Mouse (Mus musculus) limb, embryonic 13.5 days (tissue): ENCODE results near the gene Tdrd1. TPM values are rescaled to one million over a fixed set of nuclear protein-coding genes. Genes with fewer than 3 reads are reported as not detected.

ENCODE experiments used
- ATAC-seq: fragments of 200-750 bp; cut with Nextera tagmentation; 2 replicates; pipeline ENCODE4 v1.8.0; 2017; ENCODE audit warnings: low read depth, moderate number of reproducible peaks, moderate TSS enrichment; ENCODE audit not compliant: low FRiP score
- H3K27ac ChIP-seq: fragments of 300-500 bp; sonication (generic); 2 replicates; pipeline ENCODE4 v1.5.1; 2015; ENCODE audit warnings: inconsistent platforms, mild to moderate bottlenecking, moderate library complexity
- H3K27me3 ChIP-seq: fragments of 300-500 bp; sonication (generic); 2 replicates; pipeline ENCODE4 v1.6.1; 2015; ENCODE audit warnings: mild to moderate bottlenecking, inconsistent platforms
- H3K36me3 ChIP-seq: fragments of 300-500 bp; sonication (generic); 2 replicates; pipeline ENCODE4 v1.6.1; 2015; ENCODE audit warnings: inconsistent platforms, mild to moderate bottlenecking, moderate library complexity
- H3K4me1 ChIP-seq: fragments of 300-500 bp; sonication (generic); 2 replicates; pipeline ENCODE4 v1.6.1; 2015; ENCODE audit warnings: inconsistent platforms
- H3K4me2 ChIP-seq: fragments of 300-500 bp; sonication (generic); replicated peaks from 2 replicates; pipeline ENCODE4 v1.6.1; 2015; ENCODE audit warnings: inconsistent platforms, mild to moderate bottlenecking, moderate library complexity
- H3K4me3 ChIP-seq: fragments of 300-500 bp; sonication (generic); 2 replicates; pipeline ENCODE4 v1.5.1; 2015; ENCODE audit warnings: moderate library complexity, mild to moderate bottlenecking, inconsistent platforms
- H3K9ac ChIP-seq: fragments of 300-500 bp; sonication (generic); 2 replicates; pipeline ENCODE4 v1.6.1; 2015; ENCODE audit warnings: mild to moderate bottlenecking, inconsistent platforms
- H3K9me3 ChIP-seq: fragments of 300-500 bp; sonication (generic); 2 replicates; pipeline ENCODE4 v1.6.1; 2016; ENCODE audit warnings: inconsistent platforms
- WGBS: fragments of 180-500 bp; shearing (Covaris S2); methylation state at CpG from one replicate; pipeline ENCODE4 v1.1.7; 2015; 5-methylcytosine and 5-hydroxymethylcytosine counted together
- polyA plus RNA-seq: library from polyadenylated mRNA; unstranded; fragments of >200 nt; fragmentation: Nextera tagmentation; extraction: Ambion mirVana; gene quantifications from 2 replicates; pipeline ENCODE4 v1.2.1, GENCODE M21; 2015

Gene Tdrd1
- polyA plus RNA-seq, 1 experiment from 2014 or later: 2.2 TPM

- H3K4me1 ChIP-seq: peaks cover 13% of the 10 kb centered on the region
- peaks cover 70% of the 10 kb centered on the region for H3K36me3 ChIP-seq
- no peak overlapping the region for H3K4me3 ChIP-seq
- ATAC-seq: no peak
- H3K4me2 ChIP-seq: no peak overlapping the region
- no peak overlapping the region for H3K9ac ChIP-seq
- no peaks in the 10 kb centered on the region for H3K27me3 ChIP-seq
- H3K27ac ChIP-seq: no peak overlapping the region
- 64% methylated on average over 5 of the region's 5 CpGs for WGBS
- H3K9me3 ChIP-seq: no peaks in the 10 kb centered on the region
Observed at GRCm38 (mm10) chr19:56808771-56809170, 17.2 kb upstream of the Tdrd1 start.

- no peak for ATAC-seq
- H3K4me1 ChIP-seq: peaks cover 15% of the 10 kb centered on the region
- H3K9ac ChIP-seq: no peak overlapping the region
- no peak overlapping the region for H3K4me2 ChIP-seq
- H3K9me3 ChIP-seq: no peaks in the 10 kb centered on the region
- H3K27me3 ChIP-seq: no peaks in the 10 kb centered on the region
- H3K36me3 ChIP-seq: peaks cover 52% of the 10 kb centered on the region
- no peak overlapping the region for H3K27ac ChIP-seq
- no peak overlapping the region for H3K4me3 ChIP-seq
Observed at GRCm38 (mm10) chr19:56810641-56811146, 15.3 kb upstream of the Tdrd1 start.

GRCm38 (mm10) chr19:56811590-56811989 lies 14.4 kb upstream of the Tdrd1 start:
- H3K36me3 ChIP-seq: peaks cover 45% of the 10 kb centered on the region

DNA sequence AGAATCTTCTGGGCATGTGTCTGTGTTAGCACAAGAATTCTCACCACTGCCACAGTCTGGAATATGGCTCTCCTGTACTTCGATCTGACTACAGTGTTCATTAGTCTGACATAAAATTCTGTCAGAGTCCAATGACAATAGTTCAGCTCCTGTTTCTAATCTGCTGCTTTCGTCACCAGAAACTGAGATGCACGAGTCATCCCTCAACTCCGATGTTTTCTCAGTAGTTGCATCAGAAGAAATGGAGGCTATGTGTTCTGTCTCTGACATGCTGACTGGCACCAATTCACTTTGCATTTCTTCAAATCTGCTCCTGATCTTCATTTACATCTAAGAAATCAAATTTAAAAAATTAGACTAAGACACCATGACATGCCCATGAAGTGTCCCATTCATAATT lies 12.6 kb upstream of the Tdrd1 start:
- Histone ChIP-seq H3K4me1 (peaks cover 42% of the 10 kb centered on the region), H3K4me2 (no peak overlapping the region), H3K27ac (no peak overlapping the region), H3K9ac (no peak overlapping the region), H3K4me3 (no peak overlapping the region), H3K36me3 (peaks cover 29% of the 10 kb centered on the region), H3K27me3 (no peaks in the 10 kb centered on the region), H3K9me3 (no peaks in the 10 kb centered on the region)
- WGBS: 88% methylated on average over 4 of the region's 4 CpGs
- ATAC-seq: no peak

More at GRCm38 (mm10) chr19:56811590-56811989, 14.4 kb upstream of the Tdrd1 start:
- no peaks in the 10 kb centered on the region for H3K27me3 ChIP-seq
- WGBS: 39% methylated on average over 9 of the region's 9 CpGs
- H3K9ac ChIP-seq: no peak overlapping the region
- peaks cover 24% of the 10 kb centered on the region for H3K4me1 ChIP-seq
- no peaks in the 10 kb centered on the region for H3K9me3 ChIP-seq
- 0 out of 2 replicates have a peak, but pooled peaks have one; percentile 15 for ATAC-seq
- no peak overlapping the region for H3K27ac ChIP-seq
- H3K4me2 ChIP-seq: no peak overlapping the region
- no peak overlapping the region for H3K4me3 ChIP-seq

DNA sequence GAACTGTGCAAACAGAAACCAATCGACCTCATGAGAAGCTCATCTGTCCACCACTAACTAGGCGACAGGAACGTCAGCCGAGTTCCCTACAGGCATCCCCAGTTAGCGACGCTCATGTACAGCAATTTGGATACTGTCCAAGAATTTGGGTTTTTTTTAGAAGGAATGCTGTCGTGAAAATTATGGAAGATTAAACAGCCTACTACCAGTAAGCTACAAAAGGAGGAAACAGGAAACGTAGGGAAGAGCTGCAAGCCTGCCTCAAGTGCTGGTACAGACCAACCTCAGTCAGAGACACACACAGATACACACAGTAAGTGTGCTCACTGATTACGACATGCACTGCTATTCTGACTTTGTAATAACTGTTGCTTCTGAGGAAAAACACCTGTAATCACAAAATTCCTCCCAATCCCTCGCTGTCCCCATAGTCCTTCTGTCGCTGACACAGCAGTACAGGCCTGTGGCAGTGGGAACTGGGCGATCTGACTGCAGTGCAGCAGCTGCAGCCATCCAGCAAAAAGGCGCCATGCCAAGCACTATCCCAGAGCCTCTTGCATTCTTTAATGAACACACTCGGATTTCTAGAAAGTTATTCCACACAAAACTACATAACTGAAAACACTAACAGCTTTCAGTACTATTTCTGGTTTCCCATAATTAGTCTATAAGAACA lies 8.0 kb upstream of the Tdrd1 start:
- peaks cover 56% of the 10 kb centered on the region for H3K4me1 ChIP-seq
- ATAC-seq: no peak
- H3K9me3 ChIP-seq: no peaks in the 10 kb centered on the region
- no peak overlapping the region for H3K9ac ChIP-seq
- H3K27ac ChIP-seq: no peak overlapping the region
- no peaks in the 10 kb centered on the region for H3K27me3 ChIP-seq
- H3K36me3 ChIP-seq: peaks cover 8% of the 10 kb centered on the region
- peak overlapping the region; percentile 28 for H3K4me2 ChIP-seq
- 39% methylated on average over 14 of the region's 14 CpGs for WGBS
- no peak overlapping the region for H3K4me3 ChIP-seq

- Histone ChIP-seq H3K4me1 (peaks cover 49% of the 10 kb centered on the region), H3K27ac (peak overlapping the region; percentile 82), H3K36me3 (no peaks in the 10 kb centered on the region), H3K4me2 (peak overlapping the region; percentile 87), H3K9me3 (no peaks in the 10 kb centered on the region), H3K4me3 (peak overlapping the region; percentile 96), H3K9ac (peak overlapping the region; percentile 94), H3K27me3 (peaks cover 3% of the 10 kb centered on the region; the same call in 1 of the 2 replicates)
- ATAC-seq: no peak
- 4% methylated on average over 22 of the region's 22 CpGs for WGBS
Observed at GRCm38 (mm10) chr19:56821040-56821797, 4.8 kb upstream of the Tdrd1 start.

GRCm38 (mm10) chr19:56821798-56822447 lies 4.1 kb upstream of the Tdrd1 start, which contains the start of gene Ccdc186:
Ccdc186 (minus strand) TSS chr19:56822190.
- Histone ChIP-seq H3K9ac (peak within 1 kb of the TSS; percentile 94), H3K9me3 (no peaks in the 10 kb centered on the region), H3K36me3 (no peaks in the 10 kb centered on the region), H3K4me1 (peaks cover 42% of the 10 kb centered on the region), H3K27ac (peak within 1 kb of the TSS; percentile 82), H3K4me3 (peak within 1 kb of the TSS; percentile 96), H3K27me3 (peaks cover 4% of the 10 kb centered on the region), H3K4me2 (peak within 1 kb of the TSS; percentile 87)
- ATAC-seq: peak; percentile 97
- under 1% methylated on average over 79 of the region's 79 CpGs for WGBS

DNA sequence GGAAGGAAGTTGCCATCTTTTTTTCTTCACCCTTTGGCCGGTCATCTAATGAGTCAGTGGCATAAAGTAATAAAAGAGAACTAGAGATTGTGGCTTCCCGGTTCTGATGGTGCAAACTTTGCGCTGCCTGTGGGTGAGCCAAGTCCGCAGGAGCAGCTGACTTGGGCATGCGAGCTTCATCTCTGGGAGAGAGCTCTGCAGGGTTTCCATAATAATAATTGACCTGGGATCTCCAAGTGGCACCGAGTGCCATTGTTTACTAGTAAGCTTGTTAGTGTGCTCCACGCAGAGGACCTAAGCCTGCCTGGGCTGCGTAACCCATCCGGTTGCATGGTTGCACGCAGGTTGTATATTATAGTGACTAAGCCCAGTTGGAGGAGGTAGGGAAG lies 3.6 kb upstream of the Tdrd1 start:
- Histone ChIP-seq H3K4me2 (peak overlapping the region; percentile 65), H3K27ac (no peak overlapping the region), H3K4me3 (peak overlapping the region; percentile 96), H3K9ac (peak overlapping the region; percentile 59), H3K9me3 (no peaks in the 10 kb centered on the region), H3K4me1 (peaks cover 36% of the 10 kb centered on the region), H3K27me3 (peaks cover 8% of the 10 kb centered on the region), H3K36me3 (no peaks in the 10 kb centered on the region)
- WGBS: 18% methylated on average over 10 of the region's 10 CpGs
- peak; percentile 52 for ATAC-seq

DNA sequence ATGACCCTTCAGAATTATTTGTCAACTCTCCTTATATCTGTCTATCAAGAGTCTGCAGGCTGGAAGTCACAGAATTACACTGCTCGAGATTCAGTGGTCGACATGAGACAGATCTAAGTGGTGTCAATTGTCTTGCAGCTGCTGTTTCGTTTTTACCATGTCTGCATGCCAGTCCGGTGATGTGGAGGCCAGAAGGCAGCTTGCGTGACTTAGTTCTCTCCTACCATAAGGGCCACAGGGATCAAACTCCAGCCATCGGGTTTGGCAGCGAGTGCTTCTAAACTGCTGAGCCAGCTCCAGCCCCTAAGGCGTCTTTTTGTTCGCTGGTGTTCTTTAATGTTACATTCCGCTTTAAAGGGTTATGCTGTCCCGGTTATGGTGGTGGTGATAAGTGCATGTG lies 2.3 kb downstream of the Tdrd1 start:
- no peak overlapping the region for H3K9ac ChIP-seq
- WGBS: 66% methylated on average over 11 of the region's 11 CpGs

GRCm38 (mm10) chr19:56829267-56829666 lies 3.3 kb downstream of the Tdrd1 start:
- no peaks in the 10 kb centered on the region for H3K4me1 ChIP-seq
- ATAC-seq: no peak
- H3K27me3 ChIP-seq: peaks cover 22% of the 10 kb centered on the region
- no peak overlapping the region for H3K4me2 ChIP-seq
- 64% methylated on average over 9 of the region's 9 CpGs for WGBS
- no peaks in the 10 kb centered on the region for H3K9me3 ChIP-seq
- H3K4me3 ChIP-seq: no peak overlapping the region
- H3K36me3 ChIP-seq: no peaks in the 10 kb centered on the region
- H3K27ac ChIP-seq: no peak overlapping the region
- no peak overlapping the region for H3K9ac ChIP-seq

More for the DNA sequence above, 2.3 kb downstream of the Tdrd1 start:
- Histone ChIP-seq H3K27me3 (peaks cover 19% of the 10 kb centered on the region), H3K27ac (no peak overlapping the region), H3K36me3 (no peaks in the 10 kb centered on the region), H3K4me2 (no peak overlapping the region), H3K9me3 (no peaks in the 10 kb centered on the region), H3K4me1 (no peaks in the 10 kb centered on the region), H3K4me3 (no peak overlapping the region)
- peak; percentile 61; the same call in 1 of the 2 replicates for ATAC-seq

GRCm38 (mm10) chr19:56830163-56830562 lies 4.2 kb downstream of the Tdrd1 start:
- no peak overlapping the region for H3K4me3 ChIP-seq

DNA sequence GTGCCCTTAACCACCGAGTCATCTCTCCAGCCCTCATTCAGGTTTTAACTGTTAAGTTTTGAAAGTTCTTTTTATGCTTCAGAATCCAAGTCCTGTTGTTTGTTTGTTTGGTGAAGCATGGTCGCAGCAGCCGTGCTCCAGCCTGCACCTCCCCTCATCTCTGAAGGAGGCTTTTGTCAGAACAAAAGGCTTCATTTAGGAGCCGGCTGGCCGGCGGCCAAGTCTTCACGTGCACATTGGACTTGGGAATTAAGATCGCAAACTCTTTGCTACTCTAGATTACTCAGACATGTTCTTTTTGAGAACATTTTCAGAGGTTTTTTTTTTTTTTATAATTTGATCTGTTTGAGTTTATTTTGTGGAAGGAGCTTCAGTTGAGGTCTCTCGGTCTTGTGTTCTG lies 9.3 kb downstream of the Tdrd1 start:
- Histone ChIP-seq H3K27me3 (peaks cover 12% of the 10 kb centered on the region; the same call in 1 of the 2 replicates), H3K27ac (no peak overlapping the region), H3K4me1 (peaks cover 26% of the 10 kb centered on the region), H3K9me3 (no peaks in the 10 kb centered on the region), H3K4me3 (no peak overlapping the region), H3K36me3 (no peaks in the 10 kb centered on the region), H3K4me2 (no peak overlapping the region), H3K9ac (no peak overlapping the region)
- no peak for ATAC-seq
- WGBS: 54% methylated on average over 9 of the region's 9 CpGs

More at GRCm38 (mm10) chr19:56830163-56830562, 4.2 kb downstream of the Tdrd1 start:
- H3K36me3 ChIP-seq: no peaks in the 10 kb centered on the region
- H3K9me3 ChIP-seq: no peaks in the 10 kb centered on the region
- H3K27me3 ChIP-seq: peaks cover 22% of the 10 kb centered on the region
- no peak overlapping the region for H3K4me2 ChIP-seq
- H3K9ac ChIP-seq: 0 out of 2 replicates have a peak overlapping the region, but pooled peaks have one; percentile 25
- H3K4me1 ChIP-seq: no peaks in the 10 kb centered on the region
- 91% methylated on average over 4 of the region's 4 CpGs for WGBS
- no peak for ATAC-seq
- H3K27ac ChIP-seq: no peak overlapping the region
